Mouse (Mus musculus) cerebellum, adult 2 months (tissue): ENCODE results near the gene Tbc1d1.

Experiments
- CTCF ChIP-seq: fragments of 200-500 bp; IDR thresholded peaks from 2 replicates; pipeline ENCODE4 v1.5.1; 2011; ENCODE audit warnings: low read depth, mild to moderate bottlenecking, control low read depth, low read length, moderate library complexity, borderline replicate concordance; ENCODE audit not compliant: insufficient read depth
- POLR2A ChIP-seq: fragments of 200-500 bp; IDR thresholded peaks from 2 replicates; pipeline ENCODE4 v1.6.1; 2011; ENCODE audit warnings: low read length, control low read depth, borderline replicate concordance; ENCODE audit not compliant: insufficient read depth

GRCm38 (mm10) chr5:64242795-64243455 lies 86.8 kb downstream of the Tbc1d1 start:
- TF ChIP-seq POLR2A (no peak), CTCF (no peak)
